Mouse (Mus musculus) spleen, adult 2 months (tissue): ENCODE data around the gene Col1a2.

ENCODE experiments used
- CTCF ChIP-seq: fragments of 200-500 bp; IDR thresholded peaks from 2 replicates; pipeline ENCODE4 v1.5.1; 2011; ENCODE audit warnings: mild to moderate bottlenecking, inconsistent platforms; ENCODE audit not compliant: insufficient read depth, insufficient read length, insufficient replicate concordance; ENCODE audit errors: extremely low read depth
- POLR2A ChIP-seq: fragments of 200-500 bp; IDR thresholded peaks from 2 replicates; pipeline ENCODE4 v1.6.1; 2011; ENCODE audit warnings: low read depth, low read length, inconsistent platforms

GRCm38 (mm10) chr6:4506791-4507190 lies 2.2 kb downstream of the Col1a2 start:
- TF ChIP-seq CTCF (no peak), POLR2A (no peak)
